Mouse (Mus musculus): ENCODE results near the gene Ago3. TPM values are rescaled to one million over a fixed set of nuclear protein-coding genes. Genes with fewer than 3 reads are reported as not detected.

Gene Ago3
- total RNA-seq, 2 experiments from 2014 or later, result 6.4 to 7.8 TPM

DNA sequence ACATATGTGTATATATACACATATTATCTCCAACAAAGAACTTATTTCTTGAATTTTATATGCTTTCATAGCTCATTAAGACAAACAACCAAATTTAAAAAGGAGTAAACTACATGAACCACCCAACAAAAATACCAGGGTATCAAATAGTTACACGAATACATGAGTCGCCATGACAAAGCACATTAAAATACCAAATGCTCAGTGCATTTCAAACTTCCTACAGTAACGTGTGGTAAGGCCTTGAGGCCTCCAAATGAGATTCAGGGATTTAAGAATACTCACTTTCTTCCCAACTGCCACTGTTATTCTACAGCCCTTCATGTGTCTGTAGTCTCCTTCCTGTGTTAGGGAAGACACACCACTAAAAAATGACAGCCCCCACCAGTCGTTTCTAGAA, 2.4 kb upstream of the Ago3 start:
- intact Hi-C loops (cut with DNase I; ENCODE audit: low total_unique reads), result no loop called here

DNA sequence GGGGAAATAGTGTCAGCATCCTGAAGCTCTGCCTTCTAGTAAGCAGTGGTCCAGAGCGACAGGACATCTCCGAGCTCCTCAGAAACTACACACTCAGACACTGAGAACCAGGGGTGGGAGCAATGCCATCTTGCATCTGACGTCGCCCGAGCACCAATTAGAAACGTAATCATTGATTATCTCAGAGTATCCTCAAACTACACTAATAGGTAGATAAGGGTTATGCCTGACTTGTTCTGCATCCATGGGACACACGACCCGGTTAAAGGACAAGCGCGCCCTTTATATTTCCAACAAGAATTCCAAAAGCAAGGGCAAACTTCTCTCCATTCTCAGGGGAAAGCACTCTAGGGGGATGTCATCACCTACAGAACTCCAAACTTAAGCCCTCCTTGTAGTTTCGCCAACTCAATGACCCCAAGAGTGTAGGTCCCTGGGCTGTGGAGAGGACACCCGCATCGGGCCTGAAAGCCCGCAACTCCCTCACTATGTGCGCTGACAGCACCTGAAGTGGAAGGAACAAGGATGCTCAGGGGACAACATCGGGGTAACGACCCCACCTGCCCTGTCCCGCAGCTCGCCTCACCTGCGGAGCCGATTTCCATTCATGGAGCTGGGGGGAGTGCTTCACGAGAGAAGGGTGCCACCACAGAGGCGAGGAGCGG, 542 bp downstream of the Ago3 start:
- no peak for DNase-seq
- intact Hi-C loops (cut with DNase I; ENCODE audit: low total_unique reads), result no loop called here

More for the DNA sequence above, 2.4 kb upstream of the Ago3 start:
- DNase-seq, result no peak

DNA sequence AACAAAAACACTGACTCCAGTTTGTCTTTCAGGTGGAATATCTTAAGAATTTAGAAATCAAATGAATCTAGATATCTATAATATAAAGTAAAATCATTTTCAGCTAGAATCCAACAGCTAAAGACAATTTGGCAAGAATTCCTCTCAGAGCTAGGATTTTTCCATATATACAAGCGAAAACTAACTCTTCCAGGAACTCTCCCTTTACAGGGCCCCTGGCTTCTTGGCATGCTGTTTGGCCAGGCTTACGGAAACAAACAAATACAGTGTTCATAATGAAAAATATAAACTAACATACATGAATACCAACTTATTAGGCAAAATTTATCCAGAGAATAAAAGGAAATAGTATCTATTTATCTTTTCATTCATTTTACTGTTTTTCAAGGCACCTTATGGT, 5.5 kb downstream of the Ago3 start:
- no peak for DNase-seq
- intact Hi-C loops (cut with DNase I; ENCODE audit: low total_unique reads), result no loop called here

DNA sequence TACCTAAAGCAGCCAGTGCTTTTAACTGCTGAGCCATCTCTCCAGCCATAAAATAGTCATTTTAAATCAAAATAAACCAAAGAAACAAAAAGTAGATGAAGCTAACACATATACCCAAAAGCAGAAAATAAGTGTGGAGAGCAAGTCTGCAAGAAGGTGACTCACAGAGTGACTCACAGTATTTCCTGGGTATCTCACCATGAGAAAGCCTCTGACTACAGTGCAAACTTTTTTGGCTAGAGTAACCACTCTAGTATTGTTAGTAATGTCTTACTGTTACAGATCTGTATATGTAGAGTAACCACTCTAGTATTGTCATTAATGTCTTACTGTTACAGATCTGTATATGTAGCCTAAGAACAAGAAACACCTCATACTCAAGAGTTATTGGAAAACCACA, 13.6 kb downstream of the Ago3 start:
- no peak for DNase-seq
- intact Hi-C loops (cut with DNase I; ENCODE audit: low total_unique reads), result no loop called here

DNA sequence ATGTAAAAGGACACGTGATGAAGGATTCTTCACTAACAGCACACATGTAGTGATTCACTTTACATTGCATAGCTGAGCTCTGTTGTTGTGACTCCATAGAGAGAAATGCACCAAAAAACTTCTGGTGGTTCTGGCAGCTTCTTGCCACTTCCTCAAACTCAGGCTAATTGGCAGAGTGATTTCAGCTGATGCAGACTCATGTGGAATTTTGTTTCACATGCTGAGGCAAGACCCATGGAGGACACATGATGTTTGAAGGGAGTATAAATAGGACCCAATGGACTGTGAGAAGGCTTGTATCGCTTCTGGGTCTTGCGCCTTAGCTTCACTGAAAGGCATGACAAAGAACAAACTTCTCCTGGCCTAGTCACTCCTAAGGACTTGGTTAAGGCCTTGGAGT, 16.8 kb downstream of the Ago3 start:
- no peak for DNase-seq
- intact Hi-C loops (cut with DNase I; ENCODE audit: low total_unique reads), result no loop called here

DNA sequence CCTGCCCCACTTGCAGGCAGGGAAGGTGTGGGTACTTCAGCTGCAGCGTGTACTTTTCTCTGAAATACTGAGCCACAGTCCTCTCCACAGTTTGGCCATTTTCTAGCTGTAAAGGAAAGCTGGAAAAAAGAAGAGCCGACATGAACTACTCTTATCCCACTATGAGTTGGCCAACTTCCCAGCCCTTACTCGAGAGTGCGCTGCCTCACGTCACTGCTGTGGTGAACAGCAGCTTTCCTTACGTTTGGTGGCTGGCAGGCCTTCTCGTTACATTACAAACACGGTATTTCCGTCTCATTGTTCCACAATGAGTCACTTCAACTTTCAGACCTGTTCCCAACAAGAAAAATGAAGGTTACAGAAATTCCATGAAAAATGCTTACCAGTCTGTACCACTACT, 57.9 kb downstream of the Ago3 start:
- DNase-seq, result no peak
- intact Hi-C loops (cut with DNase I; ENCODE audit: low total_unique reads), result no loop called here

DNA sequence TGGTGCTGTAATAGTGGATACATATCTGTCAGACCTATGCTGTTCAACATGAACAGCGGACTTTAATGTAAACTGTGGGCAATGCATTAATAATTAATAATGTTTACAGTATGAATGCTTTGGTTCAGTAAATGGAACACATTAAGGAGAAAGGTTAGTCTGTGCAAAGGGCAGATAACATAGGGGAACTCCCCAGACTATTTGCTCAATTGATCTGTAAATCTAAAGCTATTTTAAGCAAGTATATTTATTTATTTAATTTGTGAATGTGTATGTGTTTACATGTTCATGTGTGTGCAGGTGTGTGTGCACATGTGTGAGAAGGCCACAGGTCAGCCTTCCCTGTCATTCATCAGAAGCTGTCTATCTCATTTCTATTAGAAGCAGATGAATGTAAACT, 69.3 kb downstream of the Ago3 start:
- no peak for DNase-seq
- intact Hi-C loops (cut with DNase I; ENCODE audit: low total_unique reads), result no loop called here

DNA sequence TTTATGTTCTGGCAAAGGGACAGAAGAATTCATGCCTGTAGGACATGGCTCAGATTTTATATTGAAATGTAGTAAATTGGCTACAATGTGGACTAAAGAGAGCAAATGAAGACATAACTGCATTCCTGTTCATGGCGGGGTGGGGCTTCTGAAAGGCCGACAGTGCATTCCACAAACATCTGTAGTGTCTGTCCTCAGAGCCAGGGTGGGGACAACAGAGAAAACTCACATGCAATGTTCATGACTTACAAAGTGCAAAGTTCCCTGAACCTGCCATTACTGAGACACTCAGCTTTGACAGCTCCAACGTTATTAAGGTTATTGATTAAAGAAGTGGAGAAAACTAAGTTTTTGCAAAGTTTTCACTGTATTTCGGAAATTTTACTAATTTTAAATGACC, 85.9 kb downstream of the Ago3 start:
- intact Hi-C loops (cut with DNase I; ENCODE audit: low total_unique reads), result no loop called here
- DNase-seq, result no peak

DNA sequence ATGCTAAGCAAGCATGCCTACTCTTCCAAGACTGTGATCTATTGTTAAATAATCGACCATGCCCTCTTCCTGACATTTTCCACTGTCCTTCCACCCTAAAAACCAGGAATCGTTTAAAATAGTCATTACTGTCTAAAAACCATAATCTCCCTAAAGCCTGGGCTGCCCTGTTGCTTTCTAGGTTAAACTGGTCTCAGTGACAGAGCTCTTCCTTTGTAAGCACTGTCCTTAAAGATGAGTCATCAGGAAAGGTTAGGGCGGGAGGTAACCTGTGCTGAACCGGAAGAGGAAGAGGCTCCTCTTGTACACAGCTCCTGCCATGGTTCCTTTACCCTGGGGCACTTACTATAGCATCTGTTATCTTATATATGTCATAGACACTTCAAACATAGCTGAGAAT, 89.9 kb downstream of the Ago3 start:
- intact Hi-C loops (cut with DNase I; ENCODE audit: low total_unique reads), result no loop called here
- no peak for DNase-seq

DNA sequence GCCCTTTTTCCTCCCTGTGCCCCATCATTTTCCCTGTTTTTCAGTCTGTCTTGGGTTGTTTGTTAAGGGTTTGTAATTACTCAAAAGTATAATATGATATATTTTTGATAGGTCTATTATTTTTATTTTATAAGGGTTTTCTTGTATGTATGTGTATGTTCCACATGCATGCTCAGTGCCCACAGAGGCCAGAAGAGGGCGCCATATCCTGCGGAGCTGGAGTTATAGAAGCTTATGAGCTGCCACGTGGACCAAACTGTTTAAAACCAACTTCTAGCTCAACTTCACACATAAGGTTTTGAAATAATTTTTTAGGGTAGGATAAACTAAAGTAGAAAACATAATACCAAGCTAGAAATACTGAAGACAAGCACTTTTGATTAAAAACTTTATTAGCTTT, 97.0 kb downstream of the Ago3 start:
- intact Hi-C loops (cut with DNase I; ENCODE audit: low total_unique reads), result no loop called here
- no peak for DNase-seq

DNA sequence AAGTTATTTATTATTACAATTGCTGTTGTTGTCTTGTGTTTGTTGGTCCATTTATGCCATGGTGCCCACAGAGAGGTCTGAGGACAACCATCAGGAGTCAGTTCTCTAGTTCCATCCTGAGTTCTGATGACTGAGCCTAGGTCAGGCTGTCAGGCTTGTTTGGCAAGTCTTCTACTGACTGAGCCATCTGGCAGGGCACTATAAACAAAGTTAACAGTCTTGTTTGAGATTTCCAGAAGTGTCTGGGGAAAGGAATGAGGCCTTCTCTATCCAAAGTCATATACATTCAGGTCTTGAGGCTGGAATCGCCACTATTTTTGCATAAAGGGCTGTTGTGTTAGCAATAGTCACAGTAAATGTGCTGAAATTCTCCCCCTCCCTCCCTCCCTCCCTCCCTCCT, 97.6 kb downstream of the Ago3 start:
- no peak for DNase-seq
- intact Hi-C loops (cut with DNase I; ENCODE audit: low total_unique reads), result no loop called here

DNA sequence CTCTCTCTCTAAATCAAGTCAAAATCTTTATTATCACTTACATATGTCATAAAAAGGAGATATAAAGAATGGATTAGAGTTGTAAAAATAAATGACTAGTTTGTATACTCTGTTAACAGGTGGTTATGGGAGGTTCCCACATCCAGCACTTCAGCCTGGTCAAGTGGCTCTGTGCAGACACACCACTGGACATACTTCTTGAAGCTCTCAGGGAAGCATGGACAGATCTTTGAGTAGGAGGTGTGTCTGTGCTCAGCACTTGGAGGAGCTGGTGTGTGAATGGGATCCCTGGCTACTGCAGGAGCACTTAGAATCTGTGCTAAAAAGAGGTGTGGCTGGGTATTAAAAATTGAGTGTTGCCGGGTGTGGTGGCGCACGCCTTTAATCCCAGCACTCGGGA, 99.1 kb downstream of the Ago3 start:
- no peak for DNase-seq
- intact Hi-C loops (cut with DNase I; ENCODE audit: low total_unique reads), result no loop called here

DNA sequence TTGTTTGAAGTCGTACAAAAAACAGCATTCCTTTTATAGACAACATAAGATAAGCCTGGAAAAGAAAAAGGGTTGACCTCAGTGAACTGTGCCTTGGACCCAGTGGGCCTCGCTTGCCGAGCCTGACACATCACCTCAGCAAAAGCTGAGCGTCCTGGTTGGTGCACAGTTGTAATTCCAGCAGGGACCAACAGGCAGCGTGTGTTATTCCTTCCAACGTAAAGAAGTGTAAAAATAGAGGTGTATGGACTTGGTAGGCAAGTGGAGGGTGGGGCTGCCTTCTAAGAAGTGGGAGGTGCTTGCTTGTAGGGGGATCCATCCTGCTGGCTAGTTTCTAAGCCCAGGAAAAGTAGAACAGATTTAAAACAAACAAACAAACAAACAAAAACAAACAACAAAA, 103.3 kb downstream of the Ago3 start:
- no peak for DNase-seq
- intact Hi-C loops (cut with DNase I; ENCODE audit: low total_unique reads), result no loop called here

DNA sequence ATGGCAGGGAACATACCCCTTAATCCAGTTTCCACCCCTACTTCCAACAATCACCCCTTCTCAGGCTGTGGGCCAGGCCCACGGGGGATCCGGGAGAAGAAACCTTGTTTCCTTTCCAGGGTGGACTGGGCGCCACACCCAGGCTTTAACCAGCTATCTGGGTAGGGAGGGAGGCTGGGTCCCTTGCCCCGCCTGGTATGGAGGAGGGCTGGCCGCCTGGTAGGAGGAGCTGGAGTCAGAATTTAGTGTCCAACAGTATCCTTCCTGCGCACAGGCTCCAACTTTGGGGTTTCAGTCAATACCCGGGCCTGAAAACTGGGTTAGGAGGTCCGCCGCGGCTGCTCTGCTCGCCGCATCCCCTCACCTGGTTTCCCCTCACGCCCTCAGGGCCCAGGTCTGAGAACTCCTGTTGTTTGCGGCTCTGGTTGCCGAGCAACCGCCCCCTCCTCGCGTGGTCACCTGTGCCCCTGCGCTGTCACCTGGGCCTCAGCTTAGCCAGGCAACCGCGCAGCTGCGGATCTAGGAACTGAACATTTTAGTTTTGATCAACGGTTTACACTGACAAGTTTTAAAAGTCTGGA, 104.0 kb downstream of the Ago3 start, which contains the start of gene Tekt2:
Gene Tekt2, minus strand, starts transcription at position 408 of the 581 bp plus-strand sequence.
- intact Hi-C loops (cut with DNase I; ENCODE audit: low total_unique reads), result no loop called here
- DNase-seq, result peak; percentile 47

DNA sequence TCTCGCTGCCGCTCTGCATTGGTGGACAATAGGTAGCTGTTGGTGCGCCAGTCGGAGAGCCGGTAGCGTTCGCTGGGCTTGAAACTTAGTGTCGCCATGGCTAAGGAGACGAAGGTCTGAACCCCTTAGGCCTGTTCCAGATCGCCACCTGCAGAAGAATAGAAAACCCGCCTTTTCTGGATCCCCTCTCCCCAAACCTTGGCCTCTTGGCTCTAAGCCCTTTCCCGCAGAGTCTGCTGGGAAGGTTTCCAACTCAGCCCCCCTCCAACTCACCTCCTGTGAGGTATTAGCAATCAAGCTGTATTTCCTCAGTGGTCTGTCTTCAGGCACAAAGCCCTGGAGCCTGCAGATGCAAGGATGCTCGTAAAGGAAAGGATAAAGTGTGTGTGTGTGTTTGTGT, 104.5 kb downstream of the Ago3 start:
- DNase-seq, result no peak
- intact Hi-C loops (cut with DNase I; ENCODE audit: low total_unique reads), result no loop called here

DNA sequence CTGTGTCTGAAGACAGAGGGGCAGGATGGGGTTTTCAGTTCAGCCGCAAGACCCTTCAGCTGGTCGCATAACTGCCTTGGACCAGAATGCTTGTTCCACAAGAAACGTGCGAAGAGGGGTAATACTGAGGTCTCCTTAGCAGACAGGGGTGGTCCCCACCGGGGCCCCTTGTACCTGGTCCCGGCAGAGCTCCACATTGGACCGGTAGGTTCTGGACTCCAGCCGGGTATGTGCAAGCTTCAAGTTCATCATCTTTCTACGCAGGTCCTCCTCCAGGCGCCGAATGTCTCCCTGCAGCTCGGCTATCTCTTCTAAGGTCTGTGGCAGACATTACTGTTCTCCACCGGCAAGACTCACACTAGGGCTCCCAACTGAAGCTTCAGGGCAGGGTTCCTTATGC, 106.7 kb downstream of the Ago3 start:
- no peak for DNase-seq
- intact Hi-C loops (cut with DNase I; ENCODE audit: low total_unique reads), result no loop called here

DNA sequence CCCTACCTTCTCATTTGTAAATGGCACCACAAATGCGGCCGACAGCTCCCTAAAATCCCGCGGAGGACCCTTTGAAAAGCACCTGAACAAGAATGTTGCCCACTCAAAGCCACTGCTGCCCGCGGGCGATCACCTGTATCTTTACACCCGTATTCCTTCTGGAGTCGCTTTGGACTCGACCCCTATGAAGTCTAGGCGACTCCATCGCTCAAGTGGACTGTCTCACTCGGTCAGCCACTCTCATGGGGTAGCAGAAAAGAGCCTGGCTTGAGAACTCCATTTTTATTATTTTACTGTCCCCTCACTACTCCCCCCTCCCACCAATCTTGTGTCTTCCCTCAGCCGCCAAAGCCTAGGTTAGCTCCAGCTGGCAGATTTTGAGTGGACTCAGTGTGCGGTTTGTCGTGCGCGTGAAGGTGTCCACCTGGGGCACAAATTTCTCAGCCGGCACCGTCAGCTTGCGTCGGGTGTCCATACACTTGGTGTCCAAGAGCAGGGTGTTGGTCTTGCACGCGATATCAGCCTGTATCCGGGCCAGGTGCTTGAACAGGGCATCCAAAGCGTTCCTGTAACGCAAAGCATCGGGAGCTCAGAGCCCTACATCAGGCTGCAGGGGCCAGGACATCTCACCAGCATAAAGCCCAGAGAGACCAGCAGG, 107.4 kb downstream of the Ago3 start:
- DNase-seq, result no peak
- intact Hi-C loops (cut with DNase I; ENCODE audit: low total_unique reads), result no loop called here

DNA sequence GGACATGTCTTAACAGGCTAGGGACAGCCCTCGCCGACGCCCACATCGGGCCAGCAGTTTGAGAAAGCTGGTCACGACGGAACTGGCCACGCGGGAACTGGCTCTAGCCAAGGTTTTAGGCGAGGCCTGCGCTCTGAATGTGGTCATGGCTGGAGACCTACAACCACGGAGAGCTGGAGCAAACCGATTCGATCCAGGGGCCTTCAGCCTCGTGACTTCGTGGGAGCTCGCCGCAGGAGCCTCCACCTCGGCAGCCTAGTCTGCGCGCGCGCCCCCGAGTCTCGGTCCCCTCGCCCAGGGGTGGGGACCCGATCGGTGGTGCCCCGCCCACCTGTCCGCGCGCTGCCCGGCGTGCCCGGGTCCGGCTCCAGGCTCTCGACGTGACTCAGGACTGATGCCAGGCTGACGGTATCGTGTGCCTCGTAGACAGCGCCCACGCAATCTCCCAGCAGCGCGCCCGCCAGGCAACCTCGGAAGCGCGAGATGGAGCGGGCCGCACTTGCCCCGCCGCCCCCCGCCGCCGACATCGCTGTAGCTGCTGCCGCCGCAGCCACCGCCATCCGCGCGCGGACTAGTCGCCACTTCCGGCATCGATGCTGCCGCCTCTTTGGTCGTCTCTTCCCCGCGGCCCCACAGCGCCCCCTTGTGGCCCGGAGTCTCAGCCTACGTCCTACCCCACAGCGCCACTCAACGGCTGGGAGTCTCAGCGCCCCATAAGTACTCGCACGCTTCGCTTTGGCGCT, 108.1 kb downstream of the Ago3 start, which contains the start of gene Adprhl2:
Gene Adprhl2, minus strand, starts transcription at position 593 of the 743 bp plus-strand sequence.
- intact Hi-C loops (cut with DNase I; ENCODE audit: low total_unique reads), result no loop called here
- DNase-seq, result peak; percentile 99

DNA sequence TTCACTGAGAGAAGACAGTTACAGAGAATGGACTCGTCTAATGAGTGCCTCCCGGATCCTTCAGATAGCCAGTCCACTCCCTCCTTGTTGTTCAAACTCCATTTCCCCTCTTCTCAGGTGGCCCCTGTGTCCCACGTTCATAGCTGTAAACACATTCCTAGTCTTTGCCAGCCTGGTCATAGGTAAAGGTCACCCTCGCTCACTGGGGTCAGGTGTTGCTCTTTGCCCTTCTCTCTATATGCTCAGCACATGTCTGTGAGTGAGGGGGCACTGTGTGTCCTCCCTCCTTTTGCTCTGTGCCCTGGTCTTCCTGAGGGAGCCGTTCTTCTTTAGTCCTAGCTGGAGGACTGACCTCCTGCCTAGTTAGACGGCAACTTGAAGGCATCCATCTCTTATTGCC, 109.5 kb downstream of the Ago3 start:
- intact Hi-C loops (cut with DNase I; ENCODE audit: low total_unique reads), result no loop called here
- no peak for DNase-seq

DNA sequence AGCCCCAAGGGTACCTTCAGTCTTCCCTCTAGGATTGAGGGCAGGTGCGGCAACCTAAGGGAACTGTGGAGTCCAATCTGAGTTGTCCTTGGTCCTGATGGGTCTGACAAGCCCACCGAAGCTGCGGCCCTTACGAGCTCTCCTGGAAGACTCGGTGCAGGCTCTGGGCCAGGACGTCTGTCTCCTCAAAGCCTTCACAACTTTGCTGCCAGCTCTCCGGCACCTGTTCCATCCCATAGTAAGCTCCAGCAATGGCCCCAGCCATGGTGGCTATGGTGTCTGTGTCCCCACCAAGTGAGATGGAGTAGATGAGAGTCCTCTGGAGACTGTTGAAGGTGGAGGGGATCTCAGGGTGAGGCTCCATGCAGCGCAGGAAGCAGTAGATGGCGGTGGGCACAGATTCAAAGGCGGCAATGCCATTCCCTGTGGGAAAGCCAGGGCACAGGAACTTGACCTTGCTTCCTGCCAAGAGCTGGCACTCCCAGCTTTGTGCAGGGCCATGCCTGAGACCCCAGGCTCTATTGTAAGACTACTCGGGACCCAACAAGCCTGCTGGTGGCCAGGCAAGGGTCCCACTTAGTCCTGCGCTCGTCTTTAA, 112.8 kb downstream of the Ago3 start:
- intact Hi-C loops (cut with DNase I; ENCODE audit: low total_unique reads), result no loop called here
- no peak for DNase-seq

All from gastrocnemius, postnatal 14 days (tissue).